Mouse (Mus musculus) thymus, adult 2 months (tissue): ENCODE results near the gene Col4a2. TPM values are rescaled to one million over a fixed set of nuclear protein-coding genes. Genes with fewer than 3 reads are reported as not detected.
A peak's percentile ranks its signal among the peaks of the same experiment; 100 is the strongest.

Experiments used
- DNase-seq: peaks from one replicate; pipeline ENCODE4 v3.0.0; 2021
- H3K27ac ChIP-seq: fragments of 200-500 bp; 2 replicates; pipeline ENCODE4 v1.5.1; 2012; ENCODE audit warnings: low read length, control low read depth; ENCODE audit not compliant: control insufficient read depth, insufficient read depth
- H3K27me3 ChIP-seq: fragments of 200-500 bp; 2 replicates; pipeline ENCODE4 v1.6.1; 2012; ENCODE audit warnings: mild to moderate bottlenecking, low read length, moderate library complexity, mixed read lengths; ENCODE audit not compliant: control insufficient read depth, insufficient read depth
- H3K36me3 ChIP-seq: fragments of 200-500 bp; 2 replicates; pipeline ENCODE4 v1.6.1; 2012; ENCODE audit warnings: mild to moderate bottlenecking, low read length, moderate library complexity; ENCODE audit not compliant: control insufficient read depth, insufficient read depth
- H3K4me1 ChIP-seq: fragments of 200-500 bp; replicated peaks from 2 replicates; pipeline ENCODE4 v1.6.1; 2012; ENCODE audit warnings: low read length; ENCODE audit not compliant: control insufficient read depth, insufficient read depth
- H3K4me3 ChIP-seq: fragments of 200-500 bp; 2 replicates; pipeline ENCODE4 v1.5.1; 2012; ENCODE audit warnings: mild to moderate bottlenecking, low read length, control low read depth, moderate library complexity; ENCODE audit not compliant: control insufficient read depth, insufficient read depth
- CTCF ChIP-seq: fragments of 200-500 bp; IDR thresholded peaks from 2 replicates; pipeline ENCODE4 v1.5.1; 2012; ENCODE audit warnings: mild to moderate bottlenecking, control low read depth, low read length, moderate library complexity, borderline replicate concordance; ENCODE audit not compliant: control insufficient read depth, poor library complexity, insufficient read depth; ENCODE audit errors: extremely low read depth
- POLR2A ChIP-seq: fragments of 200-500 bp; IDR thresholded peaks from 2 replicates; pipeline ENCODE4 v1.6.1; 2012; ENCODE audit warnings: mild to moderate bottlenecking, low read length, control low read depth, moderate library complexity; ENCODE audit not compliant: control insufficient read depth, poor library complexity, insufficient read depth; ENCODE audit errors: extremely low read depth
- WGBS: fragments of 180-500 bp; shearing (Covaris S2); methylation state at CpG from one replicate; pipeline ENCODE4 v1.1.7; 2018; 5-methylcytosine and 5-hydroxymethylcytosine counted together
- polyA plus RNA-seq: library from polyadenylated mRNA; depleted of rRNA; stranded (reverse); fragments of >200 nt; gene quantifications from 2 replicates; pipeline ENCODE4 v1.2.3, GENCODE M21; 2012; rRNA removed

The Col4a2 gene
- polyA plus RNA-seq: 21.8 and 25.7 TPM in 2 replicates

GRCm38 (mm10) chr8:11312349-11313175, at the start of gene Col4a2, which contains the start of gene Col4a1:
Gene Col4a2 (plus strand): TSS chr8:11312805.
Gene Col4a1 (minus strand): TSS chr8:11312826.
- peaks cover 2% of the 10 kb centered on the region; the same call in 1 of the 2 replicates for H3K27me3 ChIP-seq
- H3K27ac ChIP-seq: no peak within 1 kb of the TSS
- DNase-seq: no peak
- no peaks in the 10 kb centered on the region for H3K36me3 ChIP-seq
- peak within 1 kb of the TSS; percentile 30 for H3K4me3 ChIP-seq
- WGBS: 1% methylated on average over 87 of the region's 87 CpGs
- no peak for TF ChIP-seq CTCF
- TF ChIP-seq POLR2A: no peak
- H3K4me1 ChIP-seq: no peaks in the 10 kb centered on the region

GRCm38 (mm10) chr8:11263848-11264247, 48.8 kb upstream of the Col4a2 start:
- Histone ChIP-seq H3K36me3 (no peaks in the 10 kb centered on the region), H3K27ac (no peak overlapping the region), H3K27me3 (no peaks in the 10 kb centered on the region), H3K4me3 (no peak overlapping the region), H3K4me1 (no peaks in the 10 kb centered on the region)
- 95% methylated on average over 6 of the region's 6 CpGs for WGBS
- TF ChIP-seq CTCF: no peak
- no peak for DNase-seq

GRCm38 (mm10) chr8:11265971-11266370, 46.6 kb upstream of the Col4a2 start:
- DNase-seq: no peak
- no peaks in the 10 kb centered on the region for H3K4me1 ChIP-seq
- no peak overlapping the region for H3K27ac ChIP-seq
- TF ChIP-seq POLR2A: no peak
- TF ChIP-seq CTCF: no peak
- H3K27me3 ChIP-seq: no peaks in the 10 kb centered on the region
- no peak overlapping the region for H3K4me3 ChIP-seq
- H3K36me3 ChIP-seq: no peaks in the 10 kb centered on the region
- WGBS: 95% methylated on average over 3 of the region's 3 CpGs

- Histone ChIP-seq H3K4me1 (no peaks in the 10 kb centered on the region), H3K27ac (no peak overlapping the region), H3K27me3 (no peaks in the 10 kb centered on the region), H3K4me3 (no peak overlapping the region), H3K36me3 (no peaks in the 10 kb centered on the region)
- 95% methylated on average over 2 of the region's 2 CpGs for WGBS
- TF ChIP-seq CTCF (no peak), POLR2A (no peak)
- DNase-seq: no peak
Measured at GRCm38 (mm10) chr8:11266471-11266870, 46.1 kb upstream of the Col4a2 start.

- Histone ChIP-seq H3K36me3 (no peaks in the 10 kb centered on the region), H3K4me3 (no peak overlapping the region), H3K27me3 (no peaks in the 10 kb centered on the region), H3K4me1 (no peaks in the 10 kb centered on the region), H3K27ac (no peak overlapping the region)
- WGBS: 97% methylated on average over 6 of the region's 6 CpGs
- no peak for DNase-seq
- TF ChIP-seq CTCF (no peak), POLR2A (no peak)
Measured at GRCm38 (mm10) chr8:11268753-11269152, 43.9 kb upstream of the Col4a2 start.

DNA sequence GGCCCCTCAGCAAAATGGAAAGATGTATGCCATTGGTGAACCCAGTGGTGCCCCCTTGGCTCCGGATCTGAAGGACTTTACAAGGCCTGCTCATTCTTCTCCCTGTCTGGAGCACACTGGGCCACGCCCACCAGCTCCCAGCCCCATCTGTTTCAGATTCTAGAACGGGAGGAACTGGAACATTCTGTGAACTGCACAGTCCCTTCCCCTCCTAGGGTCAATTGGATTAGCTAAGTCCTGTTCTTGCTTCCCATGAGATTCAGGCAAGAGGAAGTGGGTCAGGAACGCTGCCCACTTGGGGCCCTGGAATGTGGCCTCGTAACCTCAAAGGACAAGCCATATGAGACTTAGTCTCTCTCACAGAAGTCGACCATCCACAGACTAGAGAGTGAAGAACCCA, 41.8 kb upstream of the Col4a2 start:
- DNase-seq: no peak
- Histone ChIP-seq H3K36me3 (no peaks in the 10 kb centered on the region), H3K4me3 (no peak overlapping the region), H3K4me1 (0 out of 2 replicates have a peak, but pooled peaks cover 2% of the 10 kb centered on the region), H3K27ac (no peak overlapping the region), H3K27me3 (no peaks in the 10 kb centered on the region)
- 73% methylated on average over 6 of the region's 6 CpGs for WGBS
- no peak for TF ChIP-seq CTCF
- no peak for TF ChIP-seq POLR2A
